Mouse (Mus musculus) ovary, adult 2 months (tissue): Measurements from ENCODE around the gene Olfr644. TPM values are rescaled to one million over a fixed set of nuclear protein-coding genes. Genes with fewer than 3 reads are reported as not detected.

Experiments used
- polyA plus RNA-seq: library from polyadenylated mRNA; depleted of rRNA; stranded (reverse); fragments of >200 nt; gene quantifications from 2 replicates; pipeline ENCODE4 v1.2.3, GENCODE M21; 2012; rRNA removed

Gene Olfr644
- polyA plus RNA-seq: not detected in 2 replicates

DNA sequence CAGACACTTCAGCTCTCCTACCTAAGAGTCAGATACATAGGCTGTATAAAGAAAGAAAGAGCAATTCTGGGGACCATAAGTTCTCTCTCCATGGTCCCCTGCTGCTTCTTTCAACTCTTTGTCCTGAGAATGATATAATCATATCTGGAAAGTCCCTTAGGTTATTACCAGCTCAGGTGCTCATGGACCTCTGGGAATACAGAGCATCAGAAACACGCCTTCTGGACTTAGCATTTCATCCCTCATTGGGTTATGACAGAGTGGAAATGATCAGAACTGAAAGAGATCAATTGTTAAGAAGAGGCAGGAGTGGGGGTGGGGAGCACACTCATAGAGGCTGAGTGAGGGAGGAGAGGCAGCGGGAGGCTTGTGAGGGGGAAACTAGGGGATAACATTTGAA is at the start of gene Olfr644:
Gene Olfr644, minus strand, starts transcription at position 101 of the 400 bp plus-strand sequence.

DNA sequence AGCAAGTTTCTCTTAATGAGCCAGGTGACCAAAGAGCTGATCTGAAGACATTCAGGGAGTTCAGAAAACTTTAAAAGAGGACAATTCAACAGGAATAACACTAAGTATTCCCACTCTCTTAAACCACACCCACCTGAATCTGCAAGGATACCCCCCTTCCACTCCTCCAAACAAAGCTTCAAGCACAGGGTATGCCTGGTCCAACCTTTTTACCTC is 33.0 kb upstream of the Olfr644 start, which contains the start of gene Olfr646:
Gene Olfr646, plus strand, starts transcription at position 117 of the 216 bp plus-strand sequence.

DNA sequence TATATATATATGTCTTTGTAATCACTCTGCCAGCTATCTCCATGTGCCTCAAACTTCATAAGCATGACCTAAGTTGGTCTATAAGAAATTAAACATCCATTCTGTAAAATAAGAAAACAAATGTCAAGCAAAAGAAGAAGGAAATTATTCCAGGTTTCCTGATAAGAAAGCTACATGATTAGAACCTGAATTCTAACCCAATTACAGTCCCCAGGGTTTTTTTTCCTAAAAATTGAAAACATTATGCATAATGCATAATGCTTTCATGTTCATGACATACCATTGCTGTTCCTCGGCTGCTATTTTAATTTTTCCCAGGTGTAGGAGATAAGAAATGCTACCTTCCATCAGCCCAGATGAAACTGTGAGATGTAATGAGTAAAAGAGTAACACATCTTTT is 13.7 kb upstream of the Olfr644 start, which contains the start of gene Olfr645:
Gene Olfr645, minus strand, starts transcription at position 101 of the 400 bp plus-strand sequence.

DNA sequence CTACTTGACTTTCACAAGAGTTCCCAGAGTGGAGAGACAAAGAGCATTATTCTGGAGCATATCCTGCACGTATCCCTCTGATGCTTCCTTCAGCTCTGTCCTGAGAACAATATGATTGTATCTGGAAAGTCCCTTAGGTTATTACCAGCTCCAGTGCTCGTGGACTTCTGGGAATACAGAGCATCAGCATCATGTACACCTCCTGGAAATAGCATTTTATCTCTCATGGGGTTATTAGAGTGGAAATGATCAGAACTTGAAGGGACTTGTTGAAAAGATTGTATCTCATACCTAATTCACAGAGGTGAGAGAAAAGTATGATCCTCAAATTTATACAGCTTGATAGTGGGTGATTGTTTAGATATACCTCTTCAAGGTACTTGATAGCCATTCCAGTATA is 10.3 kb downstream of the Olfr644 start, which contains the start of gene 4930516K23Rik:
Gene 4930516K23Rik, minus strand, starts transcription at position 101 of the 400 bp plus-strand sequence.

DNA sequence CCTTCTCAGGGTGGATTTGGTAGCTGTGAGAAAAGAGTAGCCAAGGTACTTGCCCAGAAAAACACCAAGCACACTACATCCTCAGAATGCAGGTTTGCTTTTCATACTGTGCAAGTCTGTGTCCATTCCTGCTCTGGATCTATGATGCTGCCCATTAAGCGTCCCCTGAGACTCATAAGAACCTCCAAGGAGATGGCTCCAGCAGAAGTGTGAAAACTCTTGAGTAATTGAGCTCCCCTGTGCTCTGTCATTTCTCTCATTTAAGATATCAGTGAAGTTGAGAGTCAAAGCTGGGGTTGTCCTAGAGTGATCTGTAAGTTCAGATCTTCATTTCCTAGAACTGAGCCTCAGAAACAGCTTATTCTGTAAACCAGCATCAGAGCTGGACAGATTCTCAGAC is 19.1 kb downstream of the Olfr644 start, which contains the start of gene Olfr642:
Gene Olfr642, minus strand, starts transcription at position 101 of the 400 bp plus-strand sequence.

DNA sequence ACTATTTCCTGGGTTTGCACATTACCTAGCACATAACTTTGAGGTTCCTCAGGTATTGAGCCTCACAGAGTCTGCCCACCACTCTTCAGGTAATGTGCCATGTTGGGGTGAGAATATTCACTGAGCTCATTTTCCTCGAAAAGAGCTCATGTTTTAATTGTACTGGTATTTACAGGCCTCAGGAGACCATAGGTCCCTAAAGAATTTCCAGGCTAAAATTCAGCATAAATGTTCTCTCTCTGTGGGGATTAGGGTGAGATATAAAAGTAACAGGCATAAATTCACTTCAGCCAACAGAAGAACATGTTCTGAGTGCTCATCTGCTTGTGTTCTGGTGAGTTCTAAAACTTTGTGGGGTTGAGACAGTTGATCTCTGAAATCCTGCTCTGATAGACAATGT is 36.5 kb downstream of the Olfr644 start, which contains the start of gene Olfr641:
Gene Olfr641, plus strand, starts transcription at position 301 of the 400 bp plus-strand sequence.

DNA sequence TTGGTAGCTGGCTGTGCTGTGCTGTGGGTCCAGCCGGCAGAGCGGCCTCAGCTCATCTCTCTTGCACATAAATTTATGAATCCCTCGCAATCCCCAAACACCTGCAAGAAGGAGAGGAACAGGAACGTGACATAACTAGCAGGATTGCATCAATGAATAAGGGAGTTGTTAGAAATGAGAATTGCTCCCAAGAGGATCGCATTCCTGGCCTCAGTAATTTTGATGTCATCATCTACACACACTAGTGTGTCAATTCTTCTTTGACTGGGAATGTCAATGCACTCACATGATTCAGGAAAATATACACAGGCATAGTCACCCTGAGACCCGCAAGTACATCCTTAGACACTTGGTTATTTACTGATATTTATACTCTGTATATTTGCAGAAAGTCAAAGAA is 46.2 kb downstream of the Olfr644 start, which contains the start of gene Olfr640:
Gene Olfr640, minus strand, starts transcription at position 101 of the 400 bp plus-strand sequence.

DNA sequence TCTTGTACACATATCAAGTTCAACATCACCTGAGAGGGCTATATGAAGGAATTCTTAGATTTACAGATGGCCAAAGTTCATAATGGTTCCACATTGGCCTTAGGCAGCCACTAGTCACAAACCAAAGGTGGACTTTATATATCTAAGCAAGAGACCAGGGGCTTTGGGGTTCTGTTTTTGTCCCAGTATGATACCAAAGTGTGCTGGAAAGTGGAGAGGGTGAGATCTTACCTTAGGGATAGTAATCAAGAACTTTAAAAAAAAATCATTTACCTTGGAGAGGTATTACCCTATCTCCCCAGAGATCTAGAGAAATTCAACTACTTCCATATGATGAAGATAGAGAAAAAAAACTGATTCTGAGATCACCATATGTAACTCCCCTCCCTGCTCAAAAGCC is 54.5 kb downstream of the Olfr644 start, which contains the start of gene Olfr639:
Gene Olfr639, minus strand, starts transcription at position 101 of the 400 bp plus-strand sequence.

Other genes with a start within 250 kb of the Olfr644 start
- 349 and 591 TPM in 2 replicates for gene Hbb-bs, start 243.8 kb downstream of the Olfr644 start, polyA plus RNA-seq
- gene Hbb-bh2, start 231.3 kb downstream of the Olfr644 start, polyA plus RNA-seq: not detected in 2 replicates
- not detected in 2 replicates for gene Hbb-bh1, start 228.7 kb downstream of the Olfr644 start, polyA plus RNA-seq
- gene Hbb-y, start 218.7 kb downstream of the Olfr644 start, polyA plus RNA-seq: not detected in 2 replicates
- not detected in 2 replicates for gene Olfr66, start 185.6 kb downstream of the Olfr644 start, polyA plus RNA-seq
- not detected in 2 replicates for gene Olfr64, start 177.4 kb downstream of the Olfr644 start, polyA plus RNA-seq
- not detected in 2 replicates for gene Olfr65, start 168.4 kb downstream of the Olfr644 start, polyA plus RNA-seq
- not detected in 2 replicates for gene Olfr631, start 143.0 kb downstream of the Olfr644 start, polyA plus RNA-seq
- gene Olfr632, start 137.5 kb downstream of the Olfr644 start, polyA plus RNA-seq: not detected in 2 replicates
- gene Olfr633, start 127.4 kb downstream of the Olfr644 start, polyA plus RNA-seq: not detected in 2 replicates
- gene Olfr635, start 100.7 kb downstream of the Olfr644 start, polyA plus RNA-seq: not detected in 2 replicates
- not detected in 2 replicates for gene Olfr638, start 73.1 kb downstream of the Olfr644 start, polyA plus RNA-seq
- gene Olfr639, start 54.6 kb downstream of the Olfr644 start, polyA plus RNA-seq: not detected in 2 replicates
- gene Olfr640, start 46.3 kb downstream of the Olfr644 start, polyA plus RNA-seq: not detected in 2 replicates
- gene Olfr641, start 36.4 kb downstream of the Olfr644 start, polyA plus RNA-seq: not detected in 2 replicates
- gene Olfr642, start 19.2 kb downstream of the Olfr644 start, polyA plus RNA-seq: not detected in 2 replicates
- gene 4930516K23Rik, start 10.4 kb downstream of the Olfr644 start, polyA plus RNA-seq: not detected in 2 replicates
- not detected in 2 replicates for gene Olfr645, start 13.6 kb upstream of the Olfr644 start, polyA plus RNA-seq
- gene Olfr646, start 33.0 kb upstream of the Olfr644 start, polyA plus RNA-seq: not detected in 2 replicates
- gene Ubqln5, start 58.0 kb upstream of the Olfr644 start, polyA plus RNA-seq: not detected in 2 replicates
- gene Olfr643, start 65.5 kb upstream of the Olfr644 start, polyA plus RNA-seq: not detected in 2 replicates
- gene Ubqln3, start 71.4 kb upstream of the Olfr644 start, polyA plus RNA-seq: not detected in 2 replicates
- not detected in 2 replicates for gene Ubqlnl, start 78.7 kb upstream of the Olfr644 start, polyA plus RNA-seq
- gene Olfm5, start 93.0 kb upstream of the Olfr644 start, polyA plus RNA-seq: not detected in 2 replicates
- gene Olfr648, start 111.5 kb upstream of the Olfr644 start, polyA plus RNA-seq: 0.11 TPM in 1 of 2 replicates, not detected in the other
- gene Olfr649, start 124.1 kb upstream of the Olfr644 start, polyA plus RNA-seq: not detected in 2 replicates
- gene Trim6, start 146.9 kb upstream of the Olfr644 start, polyA plus RNA-seq: 0.77 and 0.95 TPM in 2 replicates
- gene Trim34a, start 172.6 kb upstream of the Olfr644 start, polyA plus RNA-seq: 4.1 and 4.9 TPM in 2 replicates
- 0.33 and 0.54 TPM in 2 replicates for gene Trim5, start 216.2 kb upstream of the Olfr644 start, polyA plus RNA-seq
- gene Trim12a, start 243.6 kb upstream of the Olfr644 start, polyA plus RNA-seq: 1.9 and 2.0 TPM in 2 replicates